Mouse (Mus musculus): ENCODE results near the gene Rbm6.

Rbm6 gene

GRCm38 (mm10) chr9:107872350-107873098, 513 bp downstream of the Rbm6 start:
- DNase-seq, result peak; percentile 94

GRCm38 (mm10) chr9:107866081-107866480, 7.0 kb downstream of the Rbm6 start:
- no peak for DNase-seq

GRCm38 (mm10) chr9:107864493-107864892, 8.5 kb downstream of the Rbm6 start:
- no peak for DNase-seq

- no peak for DNase-seq
Measured at GRCm38 (mm10) chr9:107858343-107858742, 14.7 kb downstream of the Rbm6 start.

- no peak for DNase-seq
Measured at GRCm38 (mm10) chr9:107848922-107849321, 24.1 kb downstream of the Rbm6 start.

GRCm38 (mm10) chr9:107842709-107843108, 30.3 kb downstream of the Rbm6 start:
- DNase-seq, result no peak

- no peak for DNase-seq
Measured at GRCm38 (mm10) chr9:107838869-107839268, 34.2 kb downstream of the Rbm6 start.

GRCm38 (mm10) chr9:107833826-107834225, 39.2 kb downstream of the Rbm6 start:
- DNase-seq, result no peak

GRCm38 (mm10) chr9:107831765-107832164, 41.3 kb downstream of the Rbm6 start:
- DNase-seq, result no peak

- no peak for DNase-seq
Measured at GRCm38 (mm10) chr9:107812132-107812531, 60.9 kb downstream of the Rbm6 start.

- no peak for DNase-seq
Measured at GRCm38 (mm10) chr9:107810985-107811384, 62.1 kb downstream of the Rbm6 start.

GRCm38 (mm10) chr9:107791714-107792113, 81.3 kb downstream of the Rbm6 start:
- DNase-seq, result no peak

- DNase-seq, result no peak
Measured at GRCm38 (mm10) chr9:107782536-107783203, 90.4 kb downstream of the Rbm6 start.

- DNase-seq, result no peak
Measured at GRCm38 (mm10) chr9:107776809-107777208, 96.2 kb downstream of the Rbm6 start.

- no peak for DNase-seq
Measured at GRCm38 (mm10) chr9:107774411-107774810, 98.6 kb downstream of the Rbm6 start.

GRCm38 (mm10) chr9:107771782-107772181, 101.3 kb downstream of the Rbm6 start:
- no peak for DNase-seq

- DNase-seq, result peak; percentile 95
Measured at GRCm38 (mm10) chr9:107770374-107771290, 102.4 kb downstream of the Rbm6 start, which contains the start of gene Rbm5. Gene Rbm5 (minus strand): TSS chr9:107770996.

GRCm38 (mm10) chr9:107770037-107770373, 103.0 kb downstream of the Rbm6 start:
- no peak for DNase-seq

GRCm38 (mm10) chr9:107769445-107770000, 103.5 kb downstream of the Rbm6 start:
- DNase-seq, result no peak

- DNase-seq, result no peak
Measured at GRCm38 (mm10) chr9:107768851-107769250, 104.2 kb downstream of the Rbm6 start.

- no peak for DNase-seq
Measured at GRCm38 (mm10) chr9:107759593-107759992, 113.4 kb downstream of the Rbm6 start.

GRCm38 (mm10) chr9:107750378-107750777, 122.7 kb downstream of the Rbm6 start:
- DNase-seq, result no peak

GRCm38 (mm10) chr9:107748063-107748462, 125.0 kb downstream of the Rbm6 start:
- DNase-seq, result no peak
